Mouse (Mus musculus): ENCODE results near the gene Hoxd10. TPM values are rescaled to one million over a fixed set of nuclear protein-coding genes. Genes with fewer than 3 reads are reported as not detected.
A peak's percentile ranks its signal among the peaks of the same experiment; 100 is the strongest.

Hoxd10 gene
- total and polyA plus RNA-seq, 2 experiments from 2014 or later: 0.22 TPM; not detected in 1

DNA sequence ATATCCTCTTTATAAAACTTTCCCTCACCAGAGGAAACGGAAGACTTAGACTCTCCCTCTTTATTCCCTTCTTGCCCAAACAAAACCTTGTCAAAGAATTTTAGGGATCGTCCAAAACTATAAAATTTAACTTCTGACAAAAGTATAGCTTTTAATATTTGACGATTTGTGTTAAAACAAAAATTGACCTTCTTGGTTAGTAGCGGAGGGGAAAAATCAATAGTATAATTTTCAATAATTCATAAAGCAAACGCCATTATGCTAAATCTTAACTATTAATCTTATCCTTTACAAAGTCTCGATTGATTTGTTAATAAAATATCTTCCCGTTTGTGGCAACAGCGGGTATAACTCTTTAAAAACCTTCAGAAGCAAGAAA is 1.4 kb upstream of the Hoxd10 start:
- Histone ChIP-seq H3K36me3 (ENCODE audit: insufficient read depth, low read length) (no peaks in the 10 kb centered on the region), H3K4me3 (ENCODE audit: low read depth, low read length) (no peak overlapping the region), H3K27ac (ENCODE audit: low read depth, low read length) (no peak overlapping the region), H3K9me3 (ENCODE audit: low read length) (0 out of 2 replicates have a peak, but pooled peaks cover 5% of the 10 kb centered on the region), H3K4me1 (ENCODE audit: insufficient read depth, low read length) (no peaks in the 10 kb centered on the region), H3K27me3 (ENCODE audit: insufficient read depth, low read length) (peaks cover 95% of the 10 kb centered on the region), H3K9ac (replicated peaks; ENCODE audit: low read length, poor library complexity, severe bottlenecking) (no peak overlapping the region), H3K4me2 (ENCODE audit: low read depth, low read length, poor library complexity, severe bottlenecking) (no peak overlapping the region)
- 8% methylated on average over 8 of the region's 8 CpGs for WGBS
- no peak for TF ChIP-seq CTCF (IDR thresholded peaks at IDR 0.05)
- no peak for ATAC-seq (ENCODE audit: low FRiP score)
- DNase-seq (ENCODE audit: low spot score): no peak

DNA sequence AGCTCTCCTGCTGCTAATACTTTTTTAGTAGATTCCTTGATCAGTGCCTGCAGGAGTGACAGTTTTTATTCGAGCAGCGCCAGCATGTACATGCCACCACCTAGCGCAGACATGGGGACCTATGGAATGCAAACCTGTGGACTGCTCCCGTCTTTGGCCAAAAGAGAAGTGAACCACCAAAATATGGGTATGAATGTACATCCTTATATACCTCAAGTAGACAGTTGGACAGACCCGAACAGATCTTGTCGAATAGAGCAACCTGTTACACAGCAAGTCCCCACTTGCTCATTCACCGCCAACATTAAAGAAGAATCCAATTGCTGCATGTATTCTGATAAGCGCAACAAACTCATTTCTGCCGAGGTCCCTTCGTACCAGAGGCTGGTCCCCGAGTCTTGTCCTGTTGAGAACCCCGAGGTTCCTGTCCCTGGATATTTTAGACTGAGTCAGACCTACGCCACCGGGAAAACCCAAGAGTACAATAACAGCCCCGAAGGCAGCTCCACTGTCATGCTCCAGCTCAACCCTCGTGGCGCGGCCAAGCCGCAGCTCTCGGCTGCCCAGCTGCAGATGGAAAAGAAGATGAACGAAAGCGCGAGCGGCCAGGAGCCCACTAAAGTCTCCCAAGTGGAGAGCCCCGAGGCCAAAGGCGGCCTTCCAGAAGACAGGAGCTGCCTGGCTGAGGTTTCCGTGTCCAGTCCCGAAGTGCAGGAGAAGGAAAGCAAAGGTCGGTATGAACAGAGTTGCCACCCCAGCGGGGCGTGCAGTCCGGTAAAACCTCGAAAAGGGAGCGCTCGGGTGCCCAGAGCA is 477 bp downstream of the Hoxd10 start:
- H3K9me3 ChIP-seq (ENCODE audit: low read length): 0 out of 2 replicates have a peak, but pooled peaks cover 5% of the 10 kb centered on the region
- H3K4me3 ChIP-seq (ENCODE audit: low read depth, low read length): no peak overlapping the region
- no peak for TF ChIP-seq CTCF (IDR thresholded peaks at IDR 0.05)
- WGBS: 4% methylated on average over 35 of the region's 35 CpGs
- H3K27ac ChIP-seq (ENCODE audit: low read depth, low read length): no peak overlapping the region
- no peak for DNase-seq (ENCODE audit: low spot score)
- no peak overlapping the region for H3K9ac ChIP-seq (replicated peaks; ENCODE audit: low read length, poor library complexity, severe bottlenecking)
- H3K4me1 ChIP-seq (ENCODE audit: insufficient read depth, low read length): no peaks in the 10 kb centered on the region
- peaks cover 97% of the 10 kb centered on the region for H3K27me3 ChIP-seq (ENCODE audit: insufficient read depth, low read length)
- no peak overlapping the region for H3K4me2 ChIP-seq (ENCODE audit: low read depth, low read length, poor library complexity, severe bottlenecking)
- no peak for ATAC-seq (ENCODE audit: low FRiP score)
- H3K36me3 ChIP-seq (ENCODE audit: insufficient read depth, low read length): no peaks in the 10 kb centered on the region

DNA sequence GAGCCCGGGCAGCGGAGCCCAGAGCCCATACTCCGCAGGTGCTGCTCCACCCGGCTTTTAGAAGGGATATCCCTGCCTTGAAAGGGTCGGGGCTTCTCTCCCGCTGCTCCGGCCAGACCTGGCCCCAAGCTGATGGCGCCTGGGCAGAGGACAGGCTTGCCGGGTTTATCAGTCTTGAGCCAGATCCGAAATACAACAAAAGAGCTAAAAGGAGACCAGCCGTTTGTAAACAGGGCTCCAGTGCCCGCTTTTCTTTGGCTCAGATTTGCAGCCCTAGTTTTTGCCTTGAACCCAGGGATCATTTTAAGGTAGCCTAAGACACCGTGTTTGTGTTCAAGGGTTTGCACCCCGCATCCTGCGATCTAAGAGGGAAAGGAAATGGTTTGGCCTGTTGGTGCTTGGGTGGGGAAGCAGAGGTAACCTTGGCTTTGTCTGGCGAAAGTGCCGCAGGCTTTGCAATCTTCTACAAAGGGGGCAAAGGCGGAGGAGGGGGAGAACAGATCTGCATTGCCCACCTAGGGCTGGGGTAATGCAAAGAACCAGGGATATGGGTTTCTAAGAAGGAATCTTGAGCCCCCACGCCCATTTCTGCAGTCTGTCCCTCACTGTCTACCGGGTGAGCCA is 1.2 kb downstream of the Hoxd10 start:
- H3K4me3 ChIP-seq (ENCODE audit: low read depth, low read length): no peak overlapping the region
- WGBS: 1% methylated on average over 20 of the region's 20 CpGs
- H3K27me3 ChIP-seq (ENCODE audit: insufficient read depth, low read length): peaks cover 97% of the 10 kb centered on the region
- H3K9ac ChIP-seq (replicated peaks; ENCODE audit: low read length, poor library complexity, severe bottlenecking): no peak overlapping the region
- 0 out of 2 replicates have a peak, but pooled peaks cover 5% of the 10 kb centered on the region for H3K9me3 ChIP-seq (ENCODE audit: low read length)
- H3K27ac ChIP-seq (ENCODE audit: low read depth, low read length): no peak overlapping the region
- H3K4me1 ChIP-seq (ENCODE audit: insufficient read depth, low read length): 0 out of 2 replicates have a peak, but pooled peaks cover 2% of the 10 kb centered on the region
- ATAC-seq (ENCODE audit: low FRiP score) (no peak), DNase-seq (ENCODE audit: low spot score) (no peak)
- no peak for TF ChIP-seq CTCF (IDR thresholded peaks at IDR 0.05)
- H3K4me2 ChIP-seq (ENCODE audit: low read depth, low read length, poor library complexity, severe bottlenecking): no peak overlapping the region
- no peaks in the 10 kb centered on the region for H3K36me3 ChIP-seq (ENCODE audit: insufficient read depth, low read length)

DNA sequence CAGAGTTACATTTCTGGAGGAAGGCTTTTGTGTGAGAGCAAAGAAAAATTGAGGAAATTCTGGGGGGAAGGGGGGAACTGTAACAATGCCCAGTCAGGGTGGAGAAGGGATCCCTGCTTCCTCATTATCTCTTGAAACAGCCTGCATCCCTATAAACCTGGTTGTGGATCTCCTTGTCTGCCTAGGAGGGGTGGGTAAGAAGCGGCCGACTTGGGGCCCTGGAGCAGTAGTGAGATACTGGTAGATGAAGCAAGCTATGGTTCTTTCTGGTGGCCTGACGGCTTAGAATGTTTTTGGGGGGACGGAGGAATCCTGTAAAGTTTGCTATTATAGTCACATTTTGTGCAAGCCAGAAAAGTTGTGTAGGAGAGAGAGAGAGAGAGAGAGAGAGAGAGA is 1.7 kb downstream of the Hoxd10 start:
- no peak for TF ChIP-seq CTCF (IDR thresholded peaks at IDR 0.05)
- Histone ChIP-seq H3K9ac (replicated peaks; ENCODE audit: low read length, poor library complexity, severe bottlenecking) (no peak overlapping the region), H3K4me1 (ENCODE audit: insufficient read depth, low read length) (0 out of 2 replicates have a peak, but pooled peaks cover 2% of the 10 kb centered on the region), H3K4me3 (ENCODE audit: low read depth, low read length) (no peak overlapping the region), H3K36me3 (ENCODE audit: insufficient read depth, low read length) (no peaks in the 10 kb centered on the region), H3K27ac (ENCODE audit: low read depth, low read length) (no peak overlapping the region), H3K27me3 (ENCODE audit: insufficient read depth, low read length) (peaks cover 94% of the 10 kb centered on the region), H3K9me3 (ENCODE audit: low read length) (0 out of 2 replicates have a peak, but pooled peaks cover 5% of the 10 kb centered on the region), H3K4me2 (ENCODE audit: low read depth, low read length, poor library complexity, severe bottlenecking) (no peak overlapping the region)
- DNase-seq (ENCODE audit: low spot score) (no peak), ATAC-seq (ENCODE audit: low FRiP score) (no peak)
- 10% methylated on average over 4 of the region's 4 CpGs for WGBS

DNA sequence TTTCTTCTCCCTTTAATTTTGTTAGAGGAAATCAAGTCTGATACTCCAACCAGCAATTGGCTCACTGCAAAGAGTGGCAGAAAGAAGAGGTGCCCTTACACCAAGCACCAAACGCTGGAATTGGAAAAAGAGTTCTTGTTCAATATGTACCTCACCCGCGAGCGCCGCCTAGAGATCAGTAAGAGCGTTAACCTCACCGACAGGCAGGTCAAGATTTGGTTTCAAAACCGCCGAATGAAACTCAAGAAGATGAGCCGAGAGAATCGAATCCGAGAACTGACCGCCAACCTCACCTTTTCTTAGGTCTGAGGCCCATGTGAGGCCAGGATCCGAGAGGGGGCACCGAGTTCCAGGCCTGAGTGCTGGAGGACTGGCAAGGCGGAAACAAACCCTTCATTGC is 2.3 kb downstream of the Hoxd10 start:
- H3K27ac ChIP-seq (ENCODE audit: low read depth, low read length): no peak overlapping the region
- DNase-seq (ENCODE audit: low spot score) (no peak), ATAC-seq (ENCODE audit: low FRiP score) (no peak)
- WGBS: 1% methylated on average over 16 of the region's 16 CpGs
- 0 out of 2 replicates have a peak, but pooled peaks have one; percentile 9 for TF ChIP-seq CTCF (IDR thresholded peaks at IDR 0.05)
- H3K27me3 ChIP-seq (ENCODE audit: insufficient read depth, low read length): peaks cover 91% of the 10 kb centered on the region
- no peak overlapping the region for H3K4me2 ChIP-seq (ENCODE audit: low read depth, low read length, poor library complexity, severe bottlenecking)
- 0 out of 2 replicates have a peak, but pooled peaks cover 2% of the 10 kb centered on the region for H3K4me1 ChIP-seq (ENCODE audit: insufficient read depth, low read length)
- no peak overlapping the region for H3K4me3 ChIP-seq (ENCODE audit: low read depth, low read length)
- 0 out of 2 replicates have a peak, but pooled peaks cover 5% of the 10 kb centered on the region for H3K9me3 ChIP-seq (ENCODE audit: low read length)
- no peaks in the 10 kb centered on the region for H3K36me3 ChIP-seq (ENCODE audit: insufficient read depth, low read length)
- H3K9ac ChIP-seq (replicated peaks; ENCODE audit: low read length, poor library complexity, severe bottlenecking): no peak overlapping the region

DNA sequence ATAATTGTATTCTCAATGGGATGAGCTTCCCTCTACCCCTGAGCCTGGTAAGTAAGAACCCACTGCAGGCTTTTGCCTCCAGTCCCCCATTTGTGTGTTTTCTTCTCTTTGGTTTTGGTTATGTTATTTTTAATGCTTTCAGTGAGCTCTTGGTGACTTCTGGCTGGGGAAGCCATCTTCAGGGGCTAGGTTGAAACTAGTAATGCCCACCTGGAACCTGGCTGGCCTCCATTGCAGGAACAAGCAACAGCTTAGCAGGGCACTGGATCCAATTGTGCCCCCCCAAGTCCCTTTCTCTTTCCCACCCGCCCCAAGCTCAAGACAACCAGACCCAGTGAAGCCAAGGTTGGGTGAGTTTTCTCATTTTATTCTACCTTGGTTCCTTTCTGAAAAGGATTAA is 3.7 kb downstream of the Hoxd10 start:
- H3K27ac ChIP-seq (ENCODE audit: low read depth, low read length): no peak overlapping the region
- DNase-seq (ENCODE audit: low spot score) (no peak), ATAC-seq (ENCODE audit: low FRiP score) (no peak)
- WGBS: 5% methylated on average over 1 of the region's 1 CpGs
- H3K4me2 ChIP-seq (ENCODE audit: low read depth, low read length, poor library complexity, severe bottlenecking): no peak overlapping the region
- H3K27me3 ChIP-seq (ENCODE audit: insufficient read depth, low read length): peaks cover 93% of the 10 kb centered on the region
- 0 out of 2 replicates have a peak, but pooled peaks cover 2% of the 10 kb centered on the region for H3K4me1 ChIP-seq (ENCODE audit: insufficient read depth, low read length)
- no peak overlapping the region for H3K4me3 ChIP-seq (ENCODE audit: low read depth, low read length)
- H3K9me3 ChIP-seq (ENCODE audit: low read length): 0 out of 2 replicates have a peak, but pooled peaks cover 5% of the 10 kb centered on the region
- H3K9ac ChIP-seq (replicated peaks; ENCODE audit: low read length, poor library complexity, severe bottlenecking): no peak overlapping the region
- no peaks in the 10 kb centered on the region for H3K36me3 ChIP-seq (ENCODE audit: insufficient read depth, low read length)
- no peak for TF ChIP-seq CTCF (IDR thresholded peaks at IDR 0.05)

Measured in midbrain, postnatal 0 days (tissue).